Mouse (Mus musculus) kidney, embryonic 14.5 days (tissue): ENCODE measurements around the gene Dock10. TPM values are rescaled to one million over a fixed set of nuclear protein-coding genes. Genes with fewer than 3 reads are reported as not detected.

ENCODE experiments used
- ATAC-seq: fragments of 200-750 bp; cut with Nextera tagmentation; 2 replicates; pipeline ENCODE4 v1.8.0; 2017; ENCODE audit warnings: moderate number of reproducible peaks, mild to moderate bottlenecking, moderate TSS enrichment, moderate library complexity; ENCODE audit not compliant: low FRiP score, low TSS enrichment
- H3K27ac ChIP-seq: fragments of 300-500 bp; sonication (generic); 2 replicates; pipeline ENCODE4 v1.5.1; 2014; ENCODE audit warnings: low read depth, mild to moderate bottlenecking, low read length, moderate library complexity, mixed read lengths
- H3K27me3 ChIP-seq: fragments of 300-500 bp; sonication (generic); 2 replicates; pipeline ENCODE4 v1.6.1; 2014; ENCODE audit warnings: mild to moderate bottlenecking, low read length; ENCODE audit not compliant: control insufficient read depth, insufficient read depth
- H3K36me3 ChIP-seq: fragments of 300-500 bp; sonication (generic); 2 replicates; pipeline ENCODE4 v1.6.1; 2014; ENCODE audit warnings: low read length, mixed read lengths; ENCODE audit not compliant: control insufficient read depth, insufficient read depth
- H3K4me1 ChIP-seq: fragments of 300-500 bp; sonication (generic); 2 replicates; pipeline ENCODE4 v1.6.1; 2014; ENCODE audit warnings: low read length, mixed read lengths; ENCODE audit not compliant: control insufficient read depth, insufficient read depth
- H3K4me2 ChIP-seq: fragments of 300-500 bp; sonication (generic); replicated peaks from 2 replicates; pipeline ENCODE4 v1.6.1; 2014; ENCODE audit warnings: low read depth, mild to moderate bottlenecking, low read length
- H3K4me3 ChIP-seq: fragments of 300-500 bp; sonication (generic); 2 replicates; pipeline ENCODE4 v1.5.1; 2014; ENCODE audit warnings: mild to moderate bottlenecking, low read length
- H3K9ac ChIP-seq: fragments of 300-500 bp; sonication (generic); 2 replicates; pipeline ENCODE4 v1.6.1; 2014; ENCODE audit warnings: low read depth, mild to moderate bottlenecking, low read length, moderate library complexity
- H3K9me3 ChIP-seq: fragments of 300-500 bp; sonication (generic); 2 replicates; pipeline ENCODE4 v1.6.1; 2016; ENCODE audit warnings: low read length; ENCODE audit not compliant: control insufficient read depth
- WGBS: fragments of 180-500 bp; shearing (Covaris S2); extraction: QIAGEN DNeasy Blood & Tissue Kit; methylation state at CpG from one replicate; pipeline ENCODE4 v1.1.7; 2014; 5-methylcytosine and 5-hydroxymethylcytosine counted together
- polyA plus RNA-seq: library from polyadenylated mRNA; unstranded; fragments of >200 nt; fragmentation: Nextera tagmentation; extraction: Ambion mirVana; gene quantifications from 2 replicates; pipeline ENCODE4 v1.2.1, GENCODE M21; 2014

Dock10 gene
- polyA plus RNA-seq, 1 experiment from 2014 or later = 7.1 TPM

GRCm38 (mm10) chr1:80671730-80672129 is 86.6 kb downstream of the Dock10 start:
- Histone ChIP-seq H3K9me3 (no peaks in the 10 kb centered on the region), H3K27ac (no peak overlapping the region), H3K27me3 (no peaks in the 10 kb centered on the region), H3K36me3 (no peaks in the 10 kb centered on the region), H3K4me2 (no peak overlapping the region), H3K4me1 (no peaks in the 10 kb centered on the region), H3K4me3 (no peak overlapping the region), H3K9ac (no peak overlapping the region)
- no peak for ATAC-seq
- 94% methylated on average over 3 of the region's 3 CpGs for WGBS

DNA sequence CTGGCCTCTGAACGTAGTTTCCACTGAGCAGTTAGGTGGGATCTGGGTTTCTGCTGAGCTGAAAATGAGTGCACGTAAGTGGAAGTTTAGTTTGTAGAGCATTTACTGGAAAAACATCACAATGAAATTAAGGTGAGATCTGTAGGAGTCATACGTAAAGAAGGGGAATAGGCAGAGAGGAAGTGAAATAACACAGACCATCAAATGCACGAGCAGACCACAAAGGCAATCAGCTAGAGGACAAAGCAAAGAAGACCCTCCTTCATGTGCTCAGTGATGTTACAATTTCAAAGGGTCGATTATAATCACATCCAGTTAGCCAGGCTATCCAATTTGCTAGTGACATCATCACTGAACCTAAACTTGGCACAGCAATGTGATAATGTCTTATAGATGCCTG is 87.3 kb downstream of the Dock10 start:
- Histone ChIP-seq H3K27ac (no peak overlapping the region), H3K4me3 (no peak overlapping the region), H3K4me2 (no peak overlapping the region), H3K9me3 (no peaks in the 10 kb centered on the region), H3K27me3 (no peaks in the 10 kb centered on the region), H3K36me3 (no peaks in the 10 kb centered on the region), H3K4me1 (no peaks in the 10 kb centered on the region), H3K9ac (no peak overlapping the region)
- 75% methylated on average over 5 of the region's 5 CpGs for WGBS
- ATAC-seq = no peak

GRCm38 (mm10) chr1:80670387-80670786 is 87.9 kb downstream of the Dock10 start:
- WGBS = 75% methylated on average over 7 of the region's 7 CpGs
- H3K9me3 ChIP-seq = no peaks in the 10 kb centered on the region
- no peak for ATAC-seq
- no peak overlapping the region for H3K27ac ChIP-seq
- H3K9ac ChIP-seq = no peak overlapping the region
- H3K4me1 ChIP-seq = no peaks in the 10 kb centered on the region
- H3K4me3 ChIP-seq = no peak overlapping the region
- no peaks in the 10 kb centered on the region for H3K27me3 ChIP-seq
- no peak overlapping the region for H3K4me2 ChIP-seq
- no peaks in the 10 kb centered on the region for H3K36me3 ChIP-seq

GRCm38 (mm10) chr1:80665761-80666160 is 92.6 kb downstream of the Dock10 start:
- Histone ChIP-seq H3K4me1 (no peaks in the 10 kb centered on the region), H3K9me3 (no peaks in the 10 kb centered on the region), H3K4me3 (no peak overlapping the region), H3K27ac (no peak overlapping the region), H3K36me3 (no peaks in the 10 kb centered on the region), H3K27me3 (no peaks in the 10 kb centered on the region), H3K4me2 (no peak overlapping the region), H3K9ac (no peak overlapping the region)
- ATAC-seq = no peak

DNA sequence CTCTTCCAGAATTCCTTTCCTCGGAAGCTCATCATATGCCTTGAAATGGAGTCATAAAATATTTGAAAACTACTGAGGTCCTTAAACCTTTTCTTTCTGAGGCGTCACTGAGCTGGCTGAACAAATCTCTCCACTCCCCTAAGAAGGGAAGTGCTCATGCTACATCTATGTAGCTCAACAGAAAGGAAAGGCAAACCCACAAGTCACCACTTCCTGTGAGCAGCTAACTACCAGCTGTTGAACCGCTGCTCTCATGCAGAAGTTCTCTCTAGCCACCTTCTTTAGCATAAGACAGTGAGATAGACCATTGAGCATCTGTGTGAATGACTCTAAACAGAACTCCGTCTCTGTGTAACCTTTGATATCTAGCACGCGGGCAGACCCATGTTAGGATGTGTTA is 93.2 kb downstream of the Dock10 start:
- H3K4me1 ChIP-seq = no peaks in the 10 kb centered on the region
- no peak overlapping the region for H3K4me2 ChIP-seq
- 86% methylated on average over 6 of the region's 6 CpGs for WGBS
- no peak overlapping the region for H3K4me3 ChIP-seq
- no peaks in the 10 kb centered on the region for H3K36me3 ChIP-seq
- no peaks in the 10 kb centered on the region for H3K9me3 ChIP-seq
- no peak overlapping the region for H3K27ac ChIP-seq
- no peak overlapping the region for H3K9ac ChIP-seq
- ATAC-seq = no peak
- H3K27me3 ChIP-seq = no peaks in the 10 kb centered on the region

DNA sequence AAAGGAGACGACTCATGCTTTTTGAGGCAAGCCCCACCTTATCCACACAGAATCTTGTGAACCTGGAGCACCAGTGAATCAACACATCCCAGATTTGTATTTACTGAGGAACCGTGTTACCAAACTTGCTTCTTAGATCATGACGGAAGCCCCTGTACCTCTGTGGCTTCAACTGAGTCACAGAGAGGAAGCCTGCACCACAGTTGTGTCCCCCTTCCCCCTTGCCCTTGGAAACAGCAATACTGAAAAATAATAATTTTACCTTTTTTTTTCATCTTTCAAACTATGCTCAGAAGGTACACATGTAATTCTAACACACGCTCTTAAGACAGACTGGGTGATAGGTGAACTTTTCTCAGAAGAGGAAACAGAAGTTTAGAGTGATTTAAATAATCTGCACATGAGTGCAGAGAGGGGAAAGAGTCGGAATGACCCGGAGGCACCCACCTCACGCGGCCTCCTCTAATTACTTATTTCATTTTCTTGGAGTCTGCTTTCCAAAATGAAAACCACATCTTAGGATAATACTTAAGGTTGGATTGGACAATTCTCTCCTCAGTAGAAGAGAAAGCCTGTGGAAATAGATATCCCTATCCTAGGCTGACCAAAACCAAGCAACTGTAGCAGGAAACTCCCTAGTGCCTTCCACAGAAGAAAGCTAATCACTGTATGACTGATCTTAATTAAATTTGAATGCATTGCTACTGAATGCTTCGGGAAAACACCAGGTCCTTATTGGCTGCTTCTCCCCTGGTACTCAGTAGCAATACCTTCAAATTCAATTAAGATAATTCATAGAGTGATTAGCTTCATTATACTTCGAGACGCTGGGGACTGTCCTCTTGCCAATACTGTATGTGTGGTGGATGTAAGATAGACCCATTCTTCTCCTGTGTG is 96.6 kb downstream of the Dock10 start:
- no peak overlapping the region for H3K4me2 ChIP-seq
- H3K9ac ChIP-seq = no peak overlapping the region
- no peaks in the 10 kb centered on the region for H3K9me3 ChIP-seq
- H3K27me3 ChIP-seq = no peaks in the 10 kb centered on the region
- no peak overlapping the region for H3K4me3 ChIP-seq
- no peaks in the 10 kb centered on the region for H3K36me3 ChIP-seq
- WGBS = 83% methylated on average over 11 of the region's 11 CpGs
- H3K27ac ChIP-seq = no peak overlapping the region
- no peaks in the 10 kb centered on the region for H3K4me1 ChIP-seq
- ATAC-seq = no peak

DNA sequence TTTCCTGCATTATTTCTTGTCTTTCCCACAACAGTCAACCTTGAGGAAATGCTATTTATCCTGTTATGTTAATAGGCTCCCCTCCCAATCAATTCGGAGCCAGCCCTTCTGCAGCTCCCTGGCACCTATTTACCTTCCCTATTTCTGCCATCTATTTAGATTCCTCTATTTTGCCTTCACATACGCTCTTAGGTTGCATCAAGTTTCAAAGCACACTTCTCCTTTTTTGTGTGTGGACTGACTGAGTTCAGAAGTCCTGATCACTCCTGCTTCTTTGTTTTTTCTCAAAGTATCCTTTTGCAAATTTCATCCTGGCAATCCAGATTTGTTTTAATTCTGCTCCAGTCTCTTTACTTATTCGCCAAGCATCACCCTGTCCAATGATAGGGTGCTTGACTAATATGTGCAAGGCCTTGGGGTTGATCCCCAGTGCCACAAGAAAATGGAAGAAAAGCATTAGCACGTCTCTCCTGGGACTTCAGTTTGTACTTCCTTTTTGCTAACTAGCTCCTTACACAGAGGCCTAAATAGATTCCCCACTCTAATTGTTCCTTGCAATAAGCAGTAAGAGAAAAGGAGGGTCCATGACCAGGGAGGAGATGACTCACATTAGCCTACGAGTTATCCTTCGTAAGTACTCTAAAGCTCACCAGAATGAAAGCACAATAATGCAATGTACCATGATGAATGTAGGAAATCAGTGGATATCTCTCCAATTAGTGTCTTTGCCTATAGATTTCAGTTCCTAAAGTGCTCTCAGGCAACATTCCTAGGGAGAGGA is 98.7 kb downstream of the Dock10 start:
- H3K27me3 ChIP-seq = no peaks in the 10 kb centered on the region
- H3K36me3 ChIP-seq = no peaks in the 10 kb centered on the region
- no peak overlapping the region for H3K9ac ChIP-seq
- H3K4me2 ChIP-seq = no peak overlapping the region
- H3K27ac ChIP-seq = no peak overlapping the region
- no peaks in the 10 kb centered on the region for H3K9me3 ChIP-seq
- H3K4me1 ChIP-seq = no peaks in the 10 kb centered on the region
- no peak overlapping the region for H3K4me3 ChIP-seq
- WGBS = 87% methylated on average over 6 of the region's 6 CpGs
- no peak for ATAC-seq

GRCm38 (mm10) chr1:80656389-80656788 is 101.9 kb downstream of the Dock10 start:
- Histone ChIP-seq H3K9me3 (no peaks in the 10 kb centered on the region), H3K4me2 (no peak overlapping the region), H3K9ac (no peak overlapping the region), H3K27me3 (no peaks in the 10 kb centered on the region), H3K4me1 (no peaks in the 10 kb centered on the region), H3K4me3 (no peak overlapping the region), H3K27ac (no peak overlapping the region), H3K36me3 (no peaks in the 10 kb centered on the region)
- ATAC-seq = peak; percentile 60
- WGBS = 49% methylated on average over 2 of the region's 2 CpGs

DNA sequence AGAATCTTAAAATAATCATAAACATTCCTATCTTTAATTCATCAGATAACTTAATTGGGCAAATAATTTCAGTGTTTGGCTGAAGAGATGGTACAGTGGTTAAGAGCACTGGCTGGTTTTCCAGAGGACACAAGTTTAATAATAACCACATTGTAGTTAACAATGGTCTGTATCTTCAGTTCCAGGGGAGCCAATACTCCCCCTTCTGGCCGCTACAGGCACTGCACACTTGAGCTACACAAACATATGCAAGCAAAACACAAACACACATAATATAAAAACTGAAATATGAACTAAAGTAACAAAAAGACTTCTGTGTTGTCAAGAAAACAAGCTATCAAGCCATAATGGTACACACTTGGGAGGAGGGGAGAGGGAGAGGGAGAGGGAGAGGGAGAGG is 102.5 kb downstream of the Dock10 start:
- no peak overlapping the region for H3K4me3 ChIP-seq
- ATAC-seq = no peak
- no peak overlapping the region for H3K9ac ChIP-seq
- no peak overlapping the region for H3K4me2 ChIP-seq
- no peak overlapping the region for H3K27ac ChIP-seq
- H3K9me3 ChIP-seq = no peaks in the 10 kb centered on the region
- H3K36me3 ChIP-seq = no peaks in the 10 kb centered on the region
- H3K4me1 ChIP-seq = no peaks in the 10 kb centered on the region
- no peaks in the 10 kb centered on the region for H3K27me3 ChIP-seq
- WGBS = 69% methylated on average over 1 of the region's 1 CpGs
